Mouse (Mus musculus): Measurements from ENCODE around the gene Prkd2. TPM values are rescaled to one million over a fixed set of nuclear protein-coding genes. Genes with fewer than 3 reads are reported as not detected.
A peak's percentile ranks its signal among the peaks of the same experiment; 100 is the strongest.

Gene Prkd2
- polyA plus RNA-seq, 1 experiment from 2014 or later = 15.3 TPM

GRCm38 (mm10) chr7:16815351-16815941 is 27.3 kb upstream of the Prkd2 start, which contains the start of gene Strn4:
Strn4 (plus strand) TSS chr7:16815889.
- WGBS = 0% methylated on average over 1 of the region's 1 CpGs
- H3K4me1 ChIP-seq = peaks cover 55% of the 10 kb centered on the region
- peak; percentile 54 for ATAC-seq (ENCODE audit: insufficient number of reproducible peaks, insufficient read depth, low FRiP score, low TSS enrichment)

GRCm38 (mm10) chr7:16816078-16816474 is 26.6 kb upstream of the Prkd2 start:
- Histone ChIP-seq H3K27me3 (peaks cover 15% of the 10 kb centered on the region), H3K9ac (peak overlapping the region; percentile 100), H3K4me2 (replicated peaks) (peak overlapping the region; percentile 93), H3K36me3 (peaks cover 13% of the 10 kb centered on the region; the same call in 1 of the 2 replicates), H3K4me1 (peaks cover 55% of the 10 kb centered on the region), H3K4me3 (peak overlapping the region; percentile 95), H3K9me3 (no peaks in the 10 kb centered on the region), H3K27ac (peak overlapping the region; percentile 99)
- ATAC-seq (ENCODE audit: insufficient number of reproducible peaks, insufficient read depth, low FRiP score, low TSS enrichment) = peak; percentile 48
- WGBS = under 1% methylated on average over 37 of the region's 55 CpGs

More at GRCm38 (mm10) chr7:16815351-16815941, 27.3 kb upstream of the Prkd2 start, which contains the start of gene Strn4:
- Histone ChIP-seq H3K27ac (peak within 1 kb of the TSS; percentile 99), H3K36me3 (peaks cover 13% of the 10 kb centered on the region; the same call in 1 of the 2 replicates), H3K4me2 (replicated peaks) (peak within 1 kb of the TSS; percentile 93), H3K27me3 (peaks cover 21% of the 10 kb centered on the region), H3K4me3 (peak within 1 kb of the TSS; percentile 95), H3K9ac (peak within 1 kb of the TSS; percentile 100), H3K9me3 (no peaks in the 10 kb centered on the region)

GRCm38 (mm10) chr7:16816475-16817122 is 26.1 kb upstream of the Prkd2 start, which contains the start of gene Fkrp:
Fkrp (minus strand) TSS chr7:16816732.
- peak within 1 kb of the TSS; percentile 93 for H3K4me2 ChIP-seq (replicated peaks)
- no peaks in the 10 kb centered on the region for H3K9me3 ChIP-seq
- H3K9ac ChIP-seq = peak within 1 kb of the TSS; percentile 100
- H3K36me3 ChIP-seq = peaks cover 13% of the 10 kb centered on the region; the same call in 1 of the 2 replicates
- H3K4me3 ChIP-seq = peak within 1 kb of the TSS; percentile 95
- peaks cover 11% of the 10 kb centered on the region for H3K27me3 ChIP-seq
- ATAC-seq (ENCODE audit: insufficient number of reproducible peaks, insufficient read depth, low FRiP score, low TSS enrichment) = peak; percentile 16; the same call in 1 of the 2 replicates
- H3K27ac ChIP-seq = peak within 1 kb of the TSS; percentile 99
- H3K4me1 ChIP-seq = peaks cover 55% of the 10 kb centered on the region
- under 1% methylated on average over 62 of the region's 64 CpGs for WGBS

GRCm38 (mm10) chr7:16817693-16818092 is 25.0 kb upstream of the Prkd2 start:
- Histone ChIP-seq H3K9ac (peak overlapping the region; percentile 100), H3K4me1 (peaks cover 51% of the 10 kb centered on the region), H3K36me3 (peaks cover 18% of the 10 kb centered on the region; the same call in 1 of the 2 replicates), H3K4me3 (peak overlapping the region; percentile 95), H3K9me3 (no peaks in the 10 kb centered on the region), H3K4me2 (replicated peaks) (peak overlapping the region; percentile 93), H3K27ac (no peak overlapping the region), H3K27me3 (peaks cover under 1% of the 10 kb centered on the region; the same call in 1 of the 2 replicates)
- ATAC-seq (ENCODE audit: insufficient number of reproducible peaks, insufficient read depth, low FRiP score, low TSS enrichment) = no peak
- 47% methylated on average over 3 of the region's 3 CpGs for WGBS

GRCm38 (mm10) chr7:16819794-16820193 is 22.9 kb upstream of the Prkd2 start:
- H3K36me3 ChIP-seq = peaks cover 22% of the 10 kb centered on the region
- 84% methylated on average over 5 of the region's 5 CpGs for WGBS
- H3K9ac ChIP-seq = no peak overlapping the region
- H3K27me3 ChIP-seq = no peaks in the 10 kb centered on the region
- H3K4me1 ChIP-seq = peaks cover 51% of the 10 kb centered on the region
- H3K9me3 ChIP-seq = no peaks in the 10 kb centered on the region
- H3K4me3 ChIP-seq = no peak overlapping the region
- H3K4me2 ChIP-seq (replicated peaks) = no peak overlapping the region
- no peak overlapping the region for H3K27ac ChIP-seq
- no peak for ATAC-seq (ENCODE audit: insufficient number of reproducible peaks, insufficient read depth, low FRiP score, low TSS enrichment)

- no peak for ATAC-seq (ENCODE audit: insufficient number of reproducible peaks, insufficient read depth, low FRiP score, low TSS enrichment)
- Histone ChIP-seq H3K4me1 (peaks cover 47% of the 10 kb centered on the region), H3K9me3 (no peaks in the 10 kb centered on the region), H3K36me3 (peaks cover 24% of the 10 kb centered on the region), H3K27ac (no peak overlapping the region), H3K4me3 (no peak overlapping the region), H3K9ac (no peak overlapping the region), H3K27me3 (no peaks in the 10 kb centered on the region), H3K4me2 (replicated peaks) (no peak overlapping the region)
- WGBS = 58% methylated on average over 5 of the region's 5 CpGs
Observed at GRCm38 (mm10) chr7:16820271-16820763, 22.4 kb upstream of the Prkd2 start.

GRCm38 (mm10) chr7:16821091-16821490 is 21.6 kb upstream of the Prkd2 start:
- ATAC-seq (ENCODE audit: insufficient number of reproducible peaks, insufficient read depth, low FRiP score, low TSS enrichment) = no peak
- H3K36me3 ChIP-seq = peaks cover 32% of the 10 kb centered on the region

GRCm38 (mm10) chr7:16821669-16822101 is 21.0 kb upstream of the Prkd2 start:
- H3K4me1 ChIP-seq = peaks cover 46% of the 10 kb centered on the region
- WGBS = 53% methylated on average over 4 of the region's 4 CpGs

More at GRCm38 (mm10) chr7:16821091-16821490, 21.6 kb upstream of the Prkd2 start:
- peaks cover 44% of the 10 kb centered on the region for H3K4me1 ChIP-seq
- no peaks in the 10 kb centered on the region for H3K9me3 ChIP-seq
- H3K9ac ChIP-seq = peak overlapping the region; percentile 42
- no peak overlapping the region for H3K4me2 ChIP-seq (replicated peaks)
- 0 out of 2 replicates have a peak overlapping the region, but pooled peaks have one; percentile 36 for H3K27ac ChIP-seq
- 11% methylated on average over 3 of the region's 3 CpGs for WGBS
- H3K4me3 ChIP-seq = no peak overlapping the region
- H3K27me3 ChIP-seq = no peaks in the 10 kb centered on the region

GRCm38 (mm10) chr7:16823734-16824133 is 19.0 kb upstream of the Prkd2 start:
- Histone ChIP-seq H3K4me1 (peaks cover 31% of the 10 kb centered on the region), H3K27me3 (no peaks in the 10 kb centered on the region), H3K27ac (no peak overlapping the region), H3K9me3 (no peaks in the 10 kb centered on the region), H3K36me3 (peaks cover 57% of the 10 kb centered on the region), H3K4me3 (no peak overlapping the region), H3K4me2 (replicated peaks) (no peak overlapping the region), H3K9ac (no peak overlapping the region)
- ATAC-seq (ENCODE audit: insufficient number of reproducible peaks, insufficient read depth, low FRiP score, low TSS enrichment) = no peak
- WGBS = 83% methylated on average over 5 of the region's 5 CpGs

More at GRCm38 (mm10) chr7:16821669-16822101, 21.0 kb upstream of the Prkd2 start:
- Histone ChIP-seq H3K4me3 (no peak overlapping the region), H3K9ac (no peak overlapping the region), H3K27ac (no peak overlapping the region), H3K4me2 (replicated peaks) (no peak overlapping the region), H3K36me3 (peaks cover 38% of the 10 kb centered on the region), H3K9me3 (no peaks in the 10 kb centered on the region), H3K27me3 (no peaks in the 10 kb centered on the region)
- no peak for ATAC-seq (ENCODE audit: insufficient number of reproducible peaks, insufficient read depth, low FRiP score, low TSS enrichment)

GRCm38 (mm10) chr7:16825785-16826184 is 16.9 kb upstream of the Prkd2 start:
- 81% methylated on average over 10 of the region's 10 CpGs for WGBS
- ATAC-seq (ENCODE audit: insufficient number of reproducible peaks, insufficient read depth, low FRiP score, low TSS enrichment) = no peak
- Histone ChIP-seq H3K4me2 (replicated peaks) (no peak overlapping the region), H3K9ac (no peak overlapping the region), H3K4me1 (peaks cover 14% of the 10 kb centered on the region), H3K36me3 (peaks cover 77% of the 10 kb centered on the region), H3K9me3 (no peaks in the 10 kb centered on the region), H3K27ac (no peak overlapping the region), H3K27me3 (no peaks in the 10 kb centered on the region), H3K4me3 (no peak overlapping the region)

- 75% methylated on average over 5 of the region's 5 CpGs for WGBS
- no peak overlapping the region for H3K4me2 ChIP-seq (replicated peaks)
- peaks cover 7% of the 10 kb centered on the region; the same call in 1 of the 2 replicates for H3K4me1 ChIP-seq
- H3K9me3 ChIP-seq = no peaks in the 10 kb centered on the region
- no peaks in the 10 kb centered on the region for H3K27me3 ChIP-seq
- no peak overlapping the region for H3K4me3 ChIP-seq
- no peak overlapping the region for H3K27ac ChIP-seq
- no peak overlapping the region for H3K9ac ChIP-seq
- peaks cover 85% of the 10 kb centered on the region for H3K36me3 ChIP-seq
- ATAC-seq (ENCODE audit: insufficient number of reproducible peaks, insufficient read depth, low FRiP score, low TSS enrichment) = no peak
Observed at GRCm38 (mm10) chr7:16826571-16826970, 16.1 kb upstream of the Prkd2 start.
